Mouse (Mus musculus) embryonic facial prominence, embryonic 12.5 days (tissue): ENCODE measurements around the gene 2310034G01Rik. TPM values are rescaled to one million over a fixed set of nuclear protein-coding genes. Genes with fewer than 3 reads are reported as not detected.

Source experiments
- ATAC-seq: fragments of 200-750 bp; cut with Nextera tagmentation; 2 replicates; pipeline ENCODE4 v1.8.0; 2017; ENCODE audit not compliant: insufficient number of reproducible peaks, insufficient read depth, low FRiP score, low TSS enrichment
- H3K27ac ChIP-seq: fragments of 300-500 bp; sonication (generic); 2 replicates; pipeline ENCODE4 v1.5.1; 2016; ENCODE audit warnings: mild to moderate bottlenecking
- H3K27me3 ChIP-seq: fragments of 300-500 bp; sonication (generic); 2 replicates; pipeline ENCODE4 v1.6.1; 2016; ENCODE audit warnings: mild to moderate bottlenecking, moderate library complexity
- H3K36me3 ChIP-seq: fragments of 300-500 bp; sonication (generic); 2 replicates; pipeline ENCODE4 v1.6.1; 2016; ENCODE audit warnings: mild to moderate bottlenecking
- H3K4me1 ChIP-seq: fragments of 300-500 bp; sonication (generic); 2 replicates; pipeline ENCODE4 v1.6.1; 2016
- H3K4me2 ChIP-seq: fragments of 300-500 bp; sonication (generic); replicated peaks from 2 replicates; pipeline ENCODE4 v1.6.1; 2016; ENCODE audit warnings: mild to moderate bottlenecking, moderate library complexity
- H3K4me3 ChIP-seq: fragments of 300-500 bp; sonication (generic); 2 replicates; pipeline ENCODE4 v1.5.1; 2016; ENCODE audit warnings: mild to moderate bottlenecking
- H3K9ac ChIP-seq: fragments of 300-500 bp; sonication (generic); 2 replicates; pipeline ENCODE4 v1.6.1; 2016; ENCODE audit warnings: mild to moderate bottlenecking, moderate library complexity
- H3K9me3 ChIP-seq: fragments of 300-500 bp; sonication (generic); 2 replicates; pipeline ENCODE4 v1.6.1; 2016; ENCODE audit warnings: mild to moderate bottlenecking, moderate library complexity
- WGBS: fragments of 180-500 bp; shearing (Covaris S2); methylation state at CpG from one replicate; pipeline ENCODE4 v1.1.7; 2016; 5-methylcytosine and 5-hydroxymethylcytosine counted together
- polyA plus RNA-seq: library from polyadenylated mRNA; unstranded; fragments of >200 nt; fragmentation: Nextera tagmentation; extraction: Ambion mirVana; gene quantifications from 2 replicates; pipeline ENCODE4 v1.2.1, GENCODE M21; 2016

Gene 2310034G01Rik
- polyA plus RNA-seq, 1 experiment from 2014 or later = 2.2 TPM

GRCm38 (mm10) chr19:46333906-46334305 is 16.2 kb downstream of the 2310034G01Rik start:
- Histone ChIP-seq H3K4me1 (peaks cover 14% of the 10 kb centered on the region), H3K4me3 (no peak overlapping the region), H3K27ac (no peak overlapping the region), H3K27me3 (no peaks in the 10 kb centered on the region), H3K36me3 (peaks cover 24% of the 10 kb centered on the region), H3K9ac (no peak overlapping the region), H3K9me3 (no peaks in the 10 kb centered on the region), H3K4me2 (no peak overlapping the region)
- 94% methylated on average over 3 of the region's 3 CpGs for WGBS
- no peak for ATAC-seq

GRCm38 (mm10) chr19:46332721-46333339 is 17.3 kb downstream of the 2310034G01Rik start:
- H3K9me3 ChIP-seq = no peaks in the 10 kb centered on the region
- 0 out of 2 replicates have a peak overlapping the region, but pooled peaks have one; percentile 36 for H3K27ac ChIP-seq
- H3K4me2 ChIP-seq = no peak overlapping the region
- H3K27me3 ChIP-seq = no peaks in the 10 kb centered on the region
- no peak overlapping the region for H3K4me3 ChIP-seq
- WGBS = 34% methylated on average over 7 of the region's 7 CpGs
- H3K36me3 ChIP-seq = peaks cover 24% of the 10 kb centered on the region
- no peak for ATAC-seq
- peaks cover 15% of the 10 kb centered on the region for H3K4me1 ChIP-seq
- H3K9ac ChIP-seq = no peak overlapping the region

DNA sequence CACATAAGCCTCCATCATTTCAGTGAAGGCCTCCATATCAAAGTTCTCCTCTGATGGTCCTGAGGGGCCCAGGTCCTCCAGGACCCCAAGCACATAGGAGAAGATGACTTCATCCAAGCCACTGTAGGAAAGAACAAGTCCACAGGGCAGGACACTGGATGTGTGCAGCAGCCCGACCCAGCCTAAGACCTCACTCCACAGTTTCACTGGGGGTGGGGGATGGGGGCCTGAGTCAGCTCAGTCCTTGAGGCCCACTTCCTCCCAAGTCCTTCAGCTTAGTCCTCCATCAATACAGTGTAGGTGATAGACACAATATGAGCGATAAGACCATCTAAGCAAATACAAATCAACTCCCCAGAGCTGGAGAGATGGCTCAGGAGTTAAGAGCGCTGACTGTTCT is 18.2 kb downstream of the 2310034G01Rik start:
- Histone ChIP-seq H3K4me3 (no peak overlapping the region), H3K4me2 (no peak overlapping the region), H3K9ac (no peak overlapping the region), H3K9me3 (no peaks in the 10 kb centered on the region), H3K36me3 (peaks cover 24% of the 10 kb centered on the region), H3K27me3 (peaks cover 2% of the 10 kb centered on the region; the same call in 1 of the 2 replicates), H3K27ac (no peak overlapping the region), H3K4me1 (peaks cover 15% of the 10 kb centered on the region)
- 78% methylated on average over 3 of the region's 3 CpGs for WGBS
- no peak for ATAC-seq

- H3K36me3 ChIP-seq = peaks cover 24% of the 10 kb centered on the region
- 89% methylated on average over 14 of the region's 14 CpGs for WGBS
- no peak overlapping the region for H3K4me3 ChIP-seq
- no peak overlapping the region for H3K9ac ChIP-seq
- H3K4me1 ChIP-seq = peaks cover 20% of the 10 kb centered on the region
- no peak overlapping the region for H3K27ac ChIP-seq
- H3K9me3 ChIP-seq = no peaks in the 10 kb centered on the region
- peaks cover 7% of the 10 kb centered on the region for H3K27me3 ChIP-seq
- H3K4me2 ChIP-seq = no peak overlapping the region
- ATAC-seq = no peak
These were observed 18.8 kb downstream of the 2310034G01Rik start for GRCm38 (mm10) chr19:46331326-46331725.

DNA sequence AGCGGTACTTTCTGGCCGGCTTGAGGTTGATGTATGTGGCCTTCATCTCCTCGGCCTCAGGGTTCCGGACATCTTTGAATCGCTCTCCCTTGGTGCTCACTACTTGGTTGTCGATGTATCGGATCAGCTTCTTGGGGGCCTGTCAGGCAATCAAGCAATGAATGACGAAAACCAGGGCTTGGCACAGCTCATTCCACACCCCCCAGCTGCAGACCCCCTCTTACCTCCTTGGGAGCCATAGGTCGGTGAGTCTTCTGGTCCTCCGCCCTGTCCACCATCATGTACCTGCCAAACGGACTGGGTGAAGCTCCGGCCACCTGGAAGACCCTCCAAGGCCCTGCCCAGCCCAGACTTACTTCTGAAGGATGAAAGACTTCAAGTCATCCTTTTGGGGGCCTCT is 19.4 kb downstream of the 2310034G01Rik start:
- Histone ChIP-seq H3K9ac (no peak overlapping the region), H3K4me2 (no peak overlapping the region), H3K9me3 (no peaks in the 10 kb centered on the region), H3K4me1 (peaks cover 20% of the 10 kb centered on the region), H3K27ac (no peak overlapping the region), H3K4me3 (no peak overlapping the region), H3K36me3 (peaks cover 24% of the 10 kb centered on the region), H3K27me3 (peaks cover 14% of the 10 kb centered on the region)
- no peak for ATAC-seq
- WGBS = 91% methylated on average over 12 of the region's 12 CpGs

DNA sequence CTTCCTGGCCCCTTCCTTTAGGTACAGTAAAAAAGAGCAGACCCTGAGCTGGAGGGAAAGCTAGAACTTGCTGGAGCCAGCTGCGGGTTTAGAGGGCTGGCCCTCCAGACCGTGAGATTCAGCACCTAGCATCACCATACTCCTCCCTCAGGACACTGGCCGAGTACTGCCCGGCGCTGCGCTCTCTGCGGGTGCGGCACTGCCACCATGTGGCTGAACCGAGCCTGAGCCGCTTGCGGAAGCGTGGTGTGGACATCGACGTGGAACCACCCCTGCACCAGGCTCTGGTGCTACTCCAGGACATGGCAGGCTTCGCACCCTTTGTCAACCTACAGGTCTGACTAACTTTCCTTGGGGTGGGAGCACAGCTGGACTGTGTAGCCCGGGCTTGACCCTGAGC is 20.2 kb downstream of the 2310034G01Rik start:
- no peak for ATAC-seq
- 8% methylated on average over 16 of the region's 16 CpGs for WGBS

GRCm38 (mm10) chr19:46329031-46329641 is 21.0 kb downstream of the 2310034G01Rik start:
- Histone ChIP-seq H3K9me3 (no peaks in the 10 kb centered on the region), H3K27me3 (peaks cover 29% of the 10 kb centered on the region), H3K4me2 (peak overlapping the region; percentile 100), H3K36me3 (peaks cover 24% of the 10 kb centered on the region), H3K9ac (peak overlapping the region; percentile 67), H3K4me1 (peaks cover 20% of the 10 kb centered on the region), H3K4me3 (peak overlapping the region; percentile 67), H3K27ac (peak overlapping the region; percentile 71)
- peak; percentile 17; the same call in 1 of the 2 replicates for ATAC-seq
- WGBS = 2% methylated on average over 54 of the region's 54 CpGs

More for the DNA sequence above, 20.2 kb downstream of the 2310034G01Rik start:
- Histone ChIP-seq H3K36me3 (peaks cover 24% of the 10 kb centered on the region), H3K27ac (no peak overlapping the region), H3K9me3 (no peaks in the 10 kb centered on the region), H3K9ac (no peak overlapping the region), H3K4me3 (peak overlapping the region; percentile 7; the same call in 1 of the 2 replicates), H3K4me1 (peaks cover 20% of the 10 kb centered on the region), H3K4me2 (peak overlapping the region; percentile 100; the same call in 1 of the 2 replicates), H3K27me3 (peaks cover 21% of the 10 kb centered on the region)

DNA sequence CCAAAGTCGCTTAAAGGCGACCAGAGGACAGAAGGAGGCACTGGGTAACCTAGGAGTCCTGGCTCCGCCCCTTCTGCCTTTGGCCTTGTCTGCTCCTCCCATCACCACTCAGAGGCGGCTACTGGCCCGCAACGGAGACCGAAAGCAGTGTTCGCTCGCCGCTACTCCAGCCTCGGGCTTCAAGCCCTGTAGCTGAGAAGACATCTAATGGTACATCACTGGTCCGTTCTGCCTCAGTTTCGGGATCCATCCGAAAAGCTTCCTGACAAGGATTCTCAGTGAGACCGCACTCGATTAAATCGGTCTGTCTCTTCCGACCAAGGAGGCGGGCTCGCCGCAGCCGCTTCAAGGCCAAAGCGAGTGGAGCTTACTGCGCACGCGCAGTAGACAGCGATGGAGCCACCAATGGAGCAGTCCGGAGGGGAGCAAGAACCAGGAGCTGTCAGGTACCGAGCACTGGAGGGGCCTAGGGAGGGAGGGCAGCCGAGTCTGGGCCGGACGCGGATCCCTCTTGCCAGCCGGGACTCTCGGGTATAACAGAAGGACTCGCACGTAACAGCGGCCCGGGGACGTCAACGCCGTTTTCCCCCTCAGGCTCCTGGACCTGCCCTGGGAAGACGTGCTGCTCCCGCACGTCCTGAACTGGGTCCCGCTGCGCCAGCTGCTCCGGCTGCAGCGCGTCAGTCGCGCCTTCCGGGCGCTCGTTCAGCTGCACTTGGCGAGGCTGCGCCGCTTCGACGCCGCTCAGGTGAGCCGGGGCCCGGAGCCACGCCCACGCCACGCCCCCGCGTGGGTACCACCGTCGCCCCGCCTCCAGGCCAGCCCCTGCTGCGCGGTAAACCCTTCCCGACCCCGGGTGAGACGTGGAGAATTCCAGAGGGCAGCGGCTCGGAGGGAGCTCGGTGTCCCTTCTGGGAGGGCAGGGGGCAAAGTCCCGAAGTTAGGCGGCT is 21.7 kb downstream of the 2310034G01Rik start, which contains the start of gene Fbxl15:
Fbxl15 (plus strand) TSS at position 104 of the 950 bp plus-strand sequence.
- Histone ChIP-seq H3K27me3 (peaks cover 37% of the 10 kb centered on the region), H3K4me1 (peaks cover 20% of the 10 kb centered on the region)
- ATAC-seq = peak; percentile 83

DNA sequence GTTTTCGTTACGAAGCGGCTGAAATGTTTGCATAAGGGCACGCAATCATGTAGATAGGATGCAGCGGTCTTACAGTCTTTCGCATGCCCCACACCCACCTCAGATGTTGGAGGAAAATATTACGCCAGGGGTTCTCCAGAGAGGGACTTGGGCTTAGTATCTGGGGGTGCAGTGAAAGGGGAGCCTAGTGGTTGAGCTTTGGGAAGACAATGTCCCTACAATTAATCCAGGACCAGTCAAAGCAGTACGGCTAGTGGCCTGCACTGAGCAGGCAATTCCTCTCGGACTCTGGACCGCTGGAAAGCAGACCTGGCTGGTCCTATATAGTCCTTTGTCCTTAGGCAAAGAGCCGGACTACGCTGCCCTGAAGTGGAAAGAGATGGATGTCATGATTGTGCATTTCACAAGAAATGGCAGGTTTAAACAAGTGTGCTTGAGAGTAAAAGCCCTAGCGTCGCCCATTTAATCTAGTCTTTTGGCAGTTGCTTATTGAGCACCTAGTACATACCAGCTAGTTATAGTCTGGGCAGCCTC is 22.5 kb downstream of the 2310034G01Rik start:
- WGBS = 31% methylated on average over 14 of the region's 14 CpGs
- H3K4me1 ChIP-seq = peaks cover 20% of the 10 kb centered on the region
- peak overlapping the region; percentile 71; the same call in 1 of the 2 replicates for H3K27ac ChIP-seq
- H3K4me2 ChIP-seq = peak overlapping the region; percentile 100
- H3K4me3 ChIP-seq = peak overlapping the region; percentile 67
- peak overlapping the region; percentile 67 for H3K9ac ChIP-seq
- no peak for ATAC-seq
- H3K9me3 ChIP-seq = no peaks in the 10 kb centered on the region
- H3K27me3 ChIP-seq = peaks cover 45% of the 10 kb centered on the region
- H3K36me3 ChIP-seq = peaks cover 24% of the 10 kb centered on the region

More for the DNA sequence above, 21.7 kb downstream of the 2310034G01Rik start, which contains the start of gene Fbxl15:
- Histone ChIP-seq H3K4me2 (peak within 1 kb of the TSS; percentile 100), H3K9me3 (no peaks in the 10 kb centered on the region), H3K4me3 (peak within 1 kb of the TSS; percentile 67), H3K9ac (peak within 1 kb of the TSS; percentile 67), H3K36me3 (peaks cover 24% of the 10 kb centered on the region), H3K27ac (peak within 1 kb of the TSS; percentile 71)
- WGBS = under 1% methylated on average over 81 of the region's 81 CpGs

GRCm38 (mm10) chr19:46326756-46327305 is 23.3 kb downstream of the 2310034G01Rik start, which contains the start of gene Psd:
Psd (minus strand) TSS chr19:46327156.
- Histone ChIP-seq H3K36me3 (peaks cover 16% of the 10 kb centered on the region), H3K9me3 (no peaks in the 10 kb centered on the region), H3K4me1 (peaks cover 22% of the 10 kb centered on the region), H3K4me3 (peak within 1 kb of the TSS; percentile 67), H3K9ac (peak within 1 kb of the TSS; percentile 67), H3K27me3 (peaks cover 52% of the 10 kb centered on the region), H3K27ac (peak within 1 kb of the TSS; percentile 71), H3K4me2 (peak within 1 kb of the TSS; percentile 100)
- WGBS = 1% methylated on average over 35 of the region's 35 CpGs
- no peak for ATAC-seq
